Mouse (Mus musculus) hematopoietic stem cell, adult 5-6 weeks (primary cell): Measurements from ENCODE around the gene Dvl2. TPM values are rescaled to one million over a fixed set of nuclear protein-coding genes. Genes with fewer than 3 reads are reported as not detected.

Experiments used
- ATAC-seq, 2 experiments: fragments of 125-278 bp in 1 of 2; replicated peaks in 1 of 2; 2 replicates each; pipeline ENCODE4 v1.8.0; 2016 to 2017; ENCODE audit warnings: inconsistent platforms in 2 of 2, mild to moderate bottlenecking in 2 of 2, moderate number of reproducible peaks in 2 of 2, low read depth in 1 of 2, moderate TSS enrichment in 1 of 2; ENCODE audit not compliant: low FRiP score in 2 of 2, poor library complexity in 2 of 2, severe bottlenecking in 2 of 2, insufficient read depth in 1 of 2, low TSS enrichment in 1 of 2
- total RNA-seq: library from RNA; stranded (forward); fragments of 172-1452, 232-1000 nt; gene quantifications from 2 replicates; pipeline ENCODE4 v1.2.3, GENCODE M21; 2017

Gene Dvl2
- total RNA-seq, 1 experiment from 2014 or later, result 35.9 TPM

DNA sequence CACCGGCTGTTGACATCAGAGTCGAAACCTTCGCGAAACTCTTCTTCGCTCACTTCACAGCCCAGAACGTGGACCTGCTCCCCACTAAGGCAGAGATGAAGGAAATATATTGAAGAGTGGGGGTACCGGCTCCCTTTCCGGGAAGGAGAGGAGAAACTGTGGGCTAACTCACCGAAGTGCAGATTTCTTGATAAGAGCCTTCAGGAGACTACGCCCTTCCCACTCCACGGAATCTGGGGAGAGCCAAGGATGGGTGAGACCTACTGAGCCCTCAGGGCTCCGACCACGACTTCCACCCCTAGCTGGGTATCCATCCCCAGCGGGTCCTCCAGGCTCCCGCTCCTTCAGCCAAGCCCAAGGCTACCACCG lies 20.6 kb upstream of the Dvl2 start:
- ATAC-seq, result no peak

DNA sequence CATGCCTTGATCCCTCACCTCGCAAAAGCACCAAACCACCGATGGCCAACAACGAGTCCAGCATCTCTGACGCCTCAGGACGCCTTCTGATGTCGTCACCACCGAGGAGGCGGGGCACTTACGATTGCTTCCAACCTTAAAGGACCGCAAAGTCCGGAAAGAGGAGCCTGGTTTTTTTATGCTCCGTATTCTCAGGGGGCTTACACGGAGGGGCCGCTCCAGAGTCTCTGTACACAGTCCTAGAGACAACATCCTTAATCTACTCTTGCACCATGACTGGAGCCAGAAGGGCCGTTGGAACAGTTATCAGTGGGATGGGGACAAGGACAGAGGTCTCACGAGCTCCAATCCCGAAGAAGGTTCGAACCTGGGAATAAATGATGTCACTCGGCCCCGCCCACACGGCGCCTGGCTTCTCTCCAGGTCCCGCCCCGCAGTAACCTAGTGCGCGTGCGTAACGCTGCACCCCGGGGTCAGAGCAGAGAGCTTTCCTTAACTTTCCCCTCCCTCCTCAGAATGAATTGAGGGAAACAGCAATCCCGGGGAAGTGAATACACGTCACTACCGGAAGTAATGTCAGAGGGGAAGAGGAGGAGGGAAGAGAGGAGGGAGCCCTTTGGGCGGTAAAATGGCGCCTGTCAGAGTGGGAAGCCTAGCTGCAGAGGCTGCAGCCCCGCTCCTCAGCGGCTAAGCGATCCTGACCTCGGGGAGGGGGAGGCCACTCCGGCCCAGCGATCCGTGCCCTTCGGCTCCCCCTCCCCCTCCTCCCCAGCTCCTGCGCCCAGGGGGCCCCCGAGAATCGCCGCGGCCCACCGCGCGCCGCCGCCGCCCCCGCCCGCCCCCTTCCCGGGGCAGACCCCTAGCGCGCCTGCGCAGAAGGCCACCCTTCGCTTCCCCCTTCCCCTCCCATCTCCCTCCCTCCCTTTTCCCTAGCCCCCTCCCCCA lies 19.9 kb upstream of the Dvl2 start:
- ATAC-seq, result peak; percentile 91 to 96

DNA sequence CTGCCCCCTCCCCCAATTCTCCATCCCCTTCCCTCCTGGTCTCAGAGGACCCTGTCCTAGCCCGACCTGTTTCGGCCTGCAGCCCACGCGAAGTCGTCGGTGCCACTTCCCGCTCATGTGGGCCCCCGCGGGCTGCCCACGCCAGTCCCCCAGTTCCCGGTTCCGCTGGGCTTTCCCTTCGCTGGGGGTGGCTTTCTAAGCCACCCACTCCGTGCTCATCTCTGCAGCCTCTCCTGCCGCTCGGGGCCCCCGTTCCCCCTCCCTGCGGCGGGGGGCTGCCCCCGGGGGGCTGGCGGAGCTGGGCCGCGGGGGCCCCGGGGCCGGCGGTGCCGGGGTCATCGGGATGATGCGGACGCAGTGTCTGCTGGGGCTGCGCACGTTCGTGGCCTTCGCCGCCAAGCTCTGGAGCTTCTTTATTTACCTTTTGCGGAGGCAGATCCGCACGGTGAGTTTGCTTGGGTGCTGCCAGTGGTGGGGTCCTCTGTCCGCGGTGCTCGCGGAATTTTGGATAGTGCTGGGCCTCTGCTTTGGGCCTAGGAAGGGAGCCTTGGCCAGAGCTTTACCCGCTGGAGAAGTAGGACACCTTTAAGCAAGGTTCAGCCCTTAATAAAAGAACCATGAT lies 19.1 kb upstream of the Dvl2 start, which contains the start of gene Ctdnep1:
Gene Ctdnep1, plus strand, starts transcription at position 16 of the 622 bp plus-strand sequence.
- no peak for ATAC-seq

DNA sequence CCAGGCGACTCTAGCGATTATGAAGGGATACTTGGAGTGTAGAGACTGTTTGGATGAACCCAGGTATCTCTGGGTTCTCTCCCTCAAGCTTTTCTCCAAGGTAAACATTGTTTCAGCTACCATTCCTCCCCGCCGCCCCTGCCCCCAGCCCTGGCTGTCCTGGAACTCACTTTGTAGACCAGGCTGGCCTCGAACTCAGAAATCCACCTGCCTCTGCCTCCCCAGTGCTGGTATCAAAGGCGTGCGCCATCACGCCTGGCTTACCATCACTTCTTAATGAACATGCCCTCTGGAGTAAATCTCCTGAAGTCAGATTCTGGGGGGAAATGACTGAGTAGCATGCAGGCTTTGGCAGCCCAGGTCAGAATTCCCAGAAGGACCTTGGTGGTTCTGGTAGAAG lies 18.2 kb upstream of the Dvl2 start, which contains the start of gene Elp5:
Gene Elp5, minus strand, starts transcription at position 293 of the 400 bp plus-strand sequence.
- ATAC-seq, result no peak

DNA sequence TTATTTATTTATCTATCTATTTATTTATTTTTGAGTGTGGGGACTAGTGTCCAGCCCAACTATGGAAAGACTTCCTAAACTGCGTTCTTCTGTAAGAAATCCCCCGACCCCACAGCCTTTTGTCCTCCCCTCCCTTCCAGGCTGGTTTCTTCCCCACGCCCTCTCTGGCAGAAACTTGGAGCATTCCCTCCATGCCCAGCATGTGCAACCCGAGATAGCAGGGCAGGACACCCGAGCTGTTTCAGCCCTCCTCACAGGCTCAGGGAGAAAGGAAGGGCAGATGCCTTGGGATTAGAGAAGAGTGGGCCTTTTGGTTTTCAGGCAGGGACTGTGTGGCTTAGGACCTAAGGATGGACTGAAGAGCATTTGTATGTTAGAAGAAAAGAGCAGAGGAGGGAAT lies 17.5 kb upstream of the Dvl2 start:
- ATAC-seq, result no peak

DNA sequence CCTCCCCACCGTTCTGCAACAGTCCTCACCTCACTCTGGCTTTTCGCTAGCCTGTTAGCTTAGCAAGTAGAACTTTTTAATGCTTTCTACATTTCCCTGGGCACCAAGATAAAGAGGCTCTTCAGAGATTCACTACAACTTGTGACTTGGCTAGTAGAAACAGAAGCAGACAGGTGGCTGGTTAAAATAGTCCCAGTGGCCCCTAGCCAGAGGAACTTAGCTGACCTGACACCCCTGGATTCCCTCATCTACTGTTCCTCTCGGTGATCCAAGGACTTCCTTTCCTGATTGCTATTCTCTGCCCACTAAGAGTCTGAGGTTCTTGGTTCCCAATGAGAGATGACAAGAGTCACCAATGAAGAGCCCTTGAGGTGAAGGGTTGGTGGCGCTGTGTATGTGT lies 17.0 kb upstream of the Dvl2 start:
- no peak for ATAC-seq

DNA sequence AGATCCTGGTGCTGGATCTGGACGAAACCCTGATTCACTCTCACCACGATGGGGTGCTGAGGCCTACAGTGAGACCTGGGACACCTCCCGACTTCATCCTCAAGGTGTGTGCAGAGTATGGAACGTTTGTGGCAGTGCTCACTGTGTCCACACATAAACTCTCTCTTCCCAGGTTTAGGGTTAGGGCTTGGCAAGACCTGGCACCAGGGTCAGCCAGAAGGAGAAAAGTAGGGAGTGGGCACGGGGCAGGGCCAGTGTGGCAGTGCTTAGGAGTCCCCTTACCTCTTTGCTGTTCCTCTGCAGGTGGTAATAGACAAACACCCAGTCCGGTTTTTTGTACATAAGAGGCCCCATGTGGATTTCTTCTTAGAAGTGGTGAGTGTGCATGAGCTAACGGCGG lies 16.0 kb upstream of the Dvl2 start:
- ATAC-seq, result no peak

DNA sequence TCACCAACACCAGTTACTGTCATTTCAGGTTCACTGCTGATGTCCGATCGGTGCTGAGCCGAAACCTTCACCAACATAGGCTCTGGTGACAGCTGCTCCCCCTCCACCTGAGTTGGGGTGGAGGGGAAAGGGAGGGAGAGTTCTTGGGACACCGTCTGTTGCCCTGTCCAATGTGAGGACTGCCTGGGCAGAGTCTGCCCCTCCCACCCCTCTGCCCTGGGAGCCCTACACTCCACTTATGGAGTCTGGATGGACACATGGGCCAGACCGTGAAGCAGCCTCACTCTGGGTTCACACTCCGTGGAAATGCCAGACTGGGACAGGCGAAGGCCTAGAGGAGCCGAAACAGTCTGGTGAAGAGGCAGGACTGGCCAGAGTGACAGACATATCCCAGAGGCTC lies 10.4 kb upstream of the Dvl2 start:
- no peak for ATAC-seq

DNA sequence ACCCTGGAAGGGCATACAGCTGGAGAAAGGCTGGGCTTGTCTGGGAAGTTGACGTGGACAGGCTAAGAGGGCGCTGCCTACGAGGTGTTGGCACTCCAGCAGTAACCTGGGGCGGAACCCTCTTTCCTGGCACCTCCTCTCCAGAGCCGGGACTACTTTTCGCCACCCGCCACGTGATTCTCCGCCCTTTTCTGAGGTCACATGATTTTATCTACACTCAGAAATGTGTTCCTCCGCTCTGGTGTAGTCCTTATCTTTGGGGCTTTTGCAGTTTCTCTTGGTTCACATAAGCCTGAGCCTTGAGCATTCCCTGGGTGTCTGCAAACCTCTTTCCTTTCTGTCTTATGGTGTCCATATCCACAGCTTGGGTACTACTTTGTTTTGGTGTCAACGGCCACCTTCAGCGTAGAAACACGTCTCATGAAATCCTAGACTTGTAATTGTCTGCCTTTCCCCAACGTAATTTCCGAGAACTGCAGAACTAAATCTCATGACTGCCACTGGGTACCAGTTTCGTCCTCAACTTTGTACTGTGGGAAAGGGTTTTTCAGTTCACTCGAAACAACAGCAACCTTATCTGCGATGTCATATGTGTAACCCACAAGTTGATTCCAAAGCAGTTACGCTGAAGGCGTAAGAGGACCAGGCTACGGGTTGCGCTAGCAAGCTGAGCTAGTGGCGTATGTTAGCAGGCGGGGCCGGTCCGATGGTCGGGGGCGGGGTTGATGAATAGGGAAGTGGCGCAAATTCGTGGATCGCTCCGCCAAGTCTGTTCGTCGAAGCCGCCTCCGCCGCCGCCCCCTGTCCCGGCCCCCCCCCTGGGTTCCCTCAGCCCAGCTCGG lies 9.3 kb upstream of the Dvl2 start, which contains the start of gene Gabarap:
Gene Gabarap, plus strand, starts transcription at position 294 of the 842 bp plus-strand sequence.
- ATAC-seq, result peak; percentile 72 to 73

DNA sequence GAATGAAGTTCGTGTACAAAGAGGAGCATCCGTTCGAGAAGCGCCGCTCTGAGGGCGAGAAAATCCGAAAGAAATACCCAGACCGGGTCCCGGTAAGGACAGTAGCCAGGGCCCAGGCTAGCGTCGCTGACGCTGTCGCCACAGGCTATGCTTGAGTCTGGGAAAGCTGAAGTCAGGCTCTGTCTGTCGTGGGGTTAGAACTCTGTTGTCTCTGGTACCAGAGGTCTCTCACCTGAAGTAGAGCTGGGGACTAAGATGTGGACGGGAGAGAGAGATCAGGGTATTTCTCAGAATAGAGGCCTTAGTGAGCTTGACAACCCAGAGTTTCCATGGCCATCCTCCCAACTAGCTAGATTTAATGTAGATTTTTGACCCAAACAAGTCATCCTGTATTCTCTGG lies 8.7 kb upstream of the Dvl2 start:
- ATAC-seq, result no peak

DNA sequence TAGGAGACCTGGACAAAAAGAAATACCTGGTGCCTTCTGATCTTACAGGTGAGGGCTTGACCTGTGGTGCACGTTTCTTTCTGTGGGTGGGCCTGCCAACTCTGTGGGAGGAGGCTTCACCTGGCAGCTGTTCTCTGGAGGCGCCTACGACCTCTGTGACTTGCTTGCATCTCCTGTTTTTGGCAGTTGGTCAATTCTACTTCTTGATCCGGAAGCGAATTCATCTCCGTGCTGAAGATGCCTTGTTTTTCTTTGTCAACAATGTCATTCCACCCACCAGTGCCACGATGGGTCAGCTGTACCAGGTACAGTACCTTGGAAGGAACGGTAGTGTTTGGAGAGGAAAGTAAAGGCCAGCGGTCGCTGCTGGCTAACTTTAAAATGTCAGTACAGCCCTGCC lies 8.0 kb upstream of the Dvl2 start:
- ATAC-seq, result no peak

DNA sequence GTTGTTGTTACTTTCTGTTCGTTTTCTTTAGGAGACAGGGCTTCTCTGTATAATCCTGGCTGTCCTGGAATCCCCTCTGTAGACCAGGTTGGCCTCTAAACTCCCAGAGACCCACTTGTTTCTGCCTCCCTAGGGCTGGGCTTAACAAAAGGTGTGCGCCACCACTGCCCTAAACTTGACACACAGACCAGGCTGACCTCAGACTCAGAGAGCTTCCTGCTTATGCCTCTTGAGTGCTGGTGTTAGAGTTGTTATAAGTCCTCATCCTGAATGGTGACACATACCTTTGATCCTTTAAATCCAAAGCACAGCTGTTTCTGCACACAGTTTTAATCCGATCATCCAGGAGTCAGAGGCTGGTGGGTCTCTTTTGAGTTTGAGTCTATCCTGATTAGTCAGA lies 7.5 kb upstream of the Dvl2 start:
- ATAC-seq, result no peak

DNA sequence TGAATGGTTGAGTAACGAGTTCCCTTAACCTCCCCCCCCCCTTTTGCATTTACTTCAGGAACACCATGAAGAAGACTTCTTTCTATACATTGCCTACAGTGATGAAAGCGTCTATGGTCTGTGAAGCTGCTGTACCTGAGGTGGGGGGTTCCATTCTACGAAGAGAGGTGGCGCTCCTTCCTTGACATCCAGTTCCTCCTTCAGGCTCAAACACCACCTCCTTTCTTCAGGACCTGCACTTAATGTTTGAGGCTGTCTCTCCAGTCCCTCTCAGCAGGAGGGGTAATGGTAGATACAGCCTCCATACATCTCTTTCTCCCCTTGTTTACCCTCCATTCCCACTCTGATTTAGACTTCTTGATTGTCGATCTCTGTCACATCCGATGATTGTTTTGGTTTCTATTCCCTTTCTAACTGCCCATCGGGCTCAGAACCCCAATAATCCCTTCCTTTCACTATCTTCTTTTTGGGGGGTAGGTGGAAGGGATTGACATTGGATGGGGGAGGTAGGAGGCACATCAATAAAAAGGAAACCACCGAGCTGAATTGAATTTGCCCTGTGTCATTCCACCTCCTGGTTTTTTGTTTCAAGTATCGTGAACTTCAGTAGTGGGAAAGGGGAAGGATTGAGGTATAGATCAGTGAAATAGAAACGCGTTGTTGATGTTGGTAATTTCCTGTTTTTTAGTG lies 5.8 kb upstream of the Dvl2 start:
- ATAC-seq, result no peak

DNA sequence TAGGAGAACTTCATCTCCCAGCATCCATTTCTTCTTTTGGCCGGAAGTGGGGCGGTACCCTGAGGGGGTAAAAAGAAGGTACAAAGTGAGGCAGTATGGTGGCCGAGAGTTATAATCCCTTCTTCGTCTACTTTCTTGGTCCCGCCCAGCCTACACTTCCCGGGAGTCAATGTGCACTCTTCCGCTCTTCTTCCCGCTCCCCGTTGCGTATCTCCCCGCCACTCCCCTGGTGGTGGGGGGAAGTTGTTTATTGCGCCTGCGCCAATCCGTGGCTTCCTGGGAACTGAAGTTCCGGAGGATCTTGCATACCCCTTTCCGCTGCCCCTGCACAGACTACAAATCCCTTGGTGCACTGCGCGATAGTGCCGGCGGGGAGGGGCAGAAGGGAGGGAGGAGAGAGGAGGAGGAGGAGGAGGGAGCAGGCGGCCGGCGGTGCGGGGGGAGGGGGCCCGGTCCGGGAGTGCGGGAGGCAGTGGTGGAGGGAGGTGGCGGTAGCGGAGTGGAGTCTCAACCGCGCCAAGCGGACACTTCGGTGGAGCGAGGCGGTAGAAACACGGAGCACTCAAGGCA lies 4.9 kb upstream of the Dvl2 start, which contains the start of gene Phf23:
Gene Phf23, plus strand, starts transcription at position 387 of the 570 bp plus-strand sequence.
- ATAC-seq, result peak; percentile 68 to 74

DNA sequence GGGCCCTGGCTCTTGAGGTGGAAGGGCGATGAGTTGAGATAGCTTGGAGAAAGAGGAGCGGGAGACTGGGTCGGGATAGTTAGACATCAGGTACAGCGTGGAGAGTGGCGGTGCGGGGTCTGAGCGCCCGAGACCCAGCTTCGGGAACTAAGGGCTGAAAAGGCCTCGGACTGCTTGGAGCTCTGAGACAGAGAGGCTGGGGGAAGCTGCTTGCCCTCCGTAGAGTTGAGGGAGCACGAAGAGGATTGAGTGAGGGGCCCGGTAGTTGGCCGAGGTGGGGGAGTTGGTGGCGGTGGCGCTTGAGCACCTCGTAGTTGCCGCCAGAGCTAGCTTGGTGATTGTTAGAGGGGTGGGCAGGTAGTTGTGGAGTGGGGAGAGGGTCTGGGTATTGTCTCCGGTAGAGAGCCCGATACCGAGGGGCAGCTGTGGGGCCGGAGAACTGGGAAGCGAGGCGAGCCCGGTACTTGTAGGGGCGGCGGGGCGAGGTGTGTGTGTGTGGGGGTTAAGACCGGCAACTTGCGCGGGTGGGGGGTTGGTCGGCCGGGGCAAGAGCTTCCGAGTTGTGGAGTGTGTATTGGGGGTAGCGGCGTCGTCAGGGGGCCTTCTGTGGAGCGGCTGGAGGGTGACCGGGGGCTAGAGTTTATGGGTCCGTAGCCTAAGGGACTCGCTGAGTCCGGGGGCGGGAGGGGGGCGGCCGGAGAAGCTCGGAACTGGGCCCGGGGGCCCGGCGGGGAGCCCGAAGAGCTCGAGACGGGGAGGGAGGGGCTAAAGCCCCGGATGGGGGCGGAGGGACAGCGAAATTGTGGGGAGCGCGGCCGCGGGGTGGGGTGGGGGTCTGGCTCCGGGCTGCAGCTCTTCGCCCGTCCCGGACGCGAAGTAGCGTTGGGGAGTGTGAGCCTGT lies 4.0 kb upstream of the Dvl2 start:
- no peak for ATAC-seq

DNA sequence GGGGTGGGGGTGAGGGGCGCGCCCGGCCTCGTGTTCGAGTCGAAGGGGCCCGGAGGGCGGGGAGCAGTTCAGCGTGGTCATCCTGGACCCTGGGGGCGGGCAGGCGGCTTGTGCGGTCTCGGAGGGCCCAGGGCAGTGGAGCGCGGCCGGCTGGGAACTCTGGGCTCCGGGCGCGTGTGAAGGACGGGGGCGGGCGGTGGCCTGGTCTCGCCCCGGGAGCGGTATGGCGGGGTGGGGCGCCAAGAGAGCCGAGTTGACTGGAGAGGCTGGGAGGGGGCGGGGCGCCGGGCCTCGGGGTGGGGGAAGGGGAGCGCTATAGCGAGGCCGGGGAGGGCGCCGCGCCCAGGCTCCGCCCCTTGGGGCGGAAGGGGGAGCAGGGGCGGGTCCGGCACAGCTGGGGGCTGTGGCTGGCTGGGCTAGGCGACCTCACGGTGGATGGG lies 3.3 kb upstream of the Dvl2 start:
- peak in 1 of 2 experiments; percentile 12; a peak in 3 of 4 replicates for ATAC-seq
